Mouse (Mus musculus): ENCODE results near the gene Elp4.

DNA sequence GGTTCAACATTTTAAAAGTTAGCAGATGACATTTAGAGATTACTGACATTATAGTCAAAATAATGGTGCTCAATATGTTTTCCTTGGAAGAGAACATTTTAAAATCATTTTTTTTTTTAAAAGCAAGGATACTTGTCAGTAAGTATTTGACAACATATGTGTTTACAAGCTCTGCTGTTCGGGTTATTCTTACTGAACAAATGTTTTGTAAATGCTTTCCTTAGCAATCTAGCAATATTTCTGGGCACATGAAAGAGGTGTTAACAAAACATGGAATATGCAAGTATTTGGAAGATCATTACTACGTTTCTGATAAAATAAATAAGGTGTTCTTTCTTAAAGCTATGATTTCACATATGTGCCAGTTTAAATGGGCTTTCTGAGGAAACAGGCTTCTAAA lies 94.1 kb downstream of the Elp4 start:
- TF ChIP-seq CTCF (IDR thresholded peaks at IDR 0.05) (no peak), EP300 (IDR thresholded peaks at IDR 0.05) (no peak)
